26 mouse cellular contexts compared by ENCODE assay signal in the genomic region with DNA sequence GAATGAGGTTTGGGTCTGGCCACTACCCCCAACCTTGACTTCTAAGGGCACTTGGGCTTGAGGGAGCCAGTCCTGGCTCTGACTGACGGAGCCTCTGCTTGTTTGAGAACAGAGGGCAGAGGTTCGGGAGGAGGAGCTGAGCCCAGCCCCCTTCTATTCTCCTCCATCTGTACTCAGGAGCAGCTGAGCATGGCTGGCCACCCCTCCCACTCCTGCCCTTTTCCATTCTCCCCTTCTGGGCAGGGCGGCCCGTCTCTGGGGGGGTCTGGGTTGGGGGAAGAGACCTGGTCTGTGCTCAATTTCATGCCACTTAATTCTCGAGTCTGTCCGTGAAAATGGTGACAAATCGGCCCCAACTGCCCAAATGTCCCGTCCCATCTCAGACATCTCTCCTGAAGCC. TPM values are rescaled to one million over a fixed set of nuclear protein-coding genes. Genes with fewer than 3 reads are reported as not detected.
DNase-seq lines count a peak whose midpoint lies in the region; ATAC-seq and TF ChIP-seq lines count a peak whose summit lies in the region.
"Had no signal": no experiment of that assay in that cellular context is flagged by ENCODE, and none has a peak within 500 bp of the region (broad histone marks: within the 10 kb centered on the region; RNA-seq: fewer than 3 reads in every experiment).

No protein-coding gene starts in this region.

- WGBS in hindbrain, embryonic 11.5 days, result 23% methylated on average over 8 of the region's 8 CpGs
- 26% methylated on average over 8 of the region's 8 CpGs for WGBS in hindbrain, embryonic 16.5 days
- WGBS in neural tube, embryonic 15.5 days, result 9% methylated on average over 8 of the region's 8 CpGs
- WGBS in kidney, adult 2 months, result 44% methylated on average over 8 of the region's 8 CpGs

- H3K9me3 ChIP-seq in hindbrain, embryonic 11.5 days (ENCODE audit: control insufficient read depth, low read length), result no peaks in the 10 kb centered on the region
- H3K9me3 ChIP-seq in hindbrain, embryonic 16.5 days (ENCODE audit: control insufficient read depth, low read length), result no peaks in the 10 kb centered on the region
- no peaks in the 10 kb centered on the region for H3K9me3 ChIP-seq in neural tube, embryonic 15.5 days (replicated peaks)
- H3K9me3 ChIP-seq: heart, embryonic 15.5 days; limb, embryonic 13.5 days; liver, embryonic 12.5 days had no signal

- no peak for TF ChIP-seq POLR2A in kidney, adult 2 months (IDR thresholded peaks at IDR 0.05; ENCODE audit: low read depth, low read length)

- H3K9ac ChIP-seq in hindbrain, embryonic 11.5 days (ENCODE audit: low read depth, low read length), result no peak overlapping the region
- no peak overlapping the region for H3K9ac ChIP-seq in hindbrain, embryonic 16.5 days (ENCODE audit: low read depth, low read length)
- H3K9ac ChIP-seq in neural tube, embryonic 15.5 days (replicated peaks), result no peak overlapping the region
- H3K9ac ChIP-seq: forebrain, postnatal 0 days; heart, embryonic 15.5 days; limb, embryonic 13.5 days; liver, embryonic 12.5 days had no signal

- H3K4me2 ChIP-seq in hindbrain, embryonic 11.5 days (replicated peaks; ENCODE audit: low read depth, low read length), result no peak overlapping the region
- no peak overlapping the region for H3K4me2 ChIP-seq in hindbrain, embryonic 16.5 days (ENCODE audit: low read length)
- H3K4me2 ChIP-seq in neural tube, embryonic 15.5 days, result no peak overlapping the region
- H3K4me2 ChIP-seq: heart, embryonic 15.5 days; limb, embryonic 13.5 days; liver, embryonic 12.5 days had no signal

- H3K27me3 ChIP-seq in hindbrain, embryonic 11.5 days (ENCODE audit: control insufficient read depth, insufficient read depth, low read length), result peaks cover 7% of the 10 kb centered on the region
- H3K27me3 ChIP-seq in hindbrain, embryonic 16.5 days (replicated peaks; ENCODE audit: control insufficient read depth, insufficient read depth, low read length), result no peaks in the 10 kb centered on the region
- H3K27me3 ChIP-seq in neural tube, embryonic 15.5 days (replicated peaks), result peaks cover 14% of the 10 kb centered on the region; the same call in 1 of the 2 replicates
- no peaks in the 10 kb centered on the region for H3K27me3 ChIP-seq in kidney, adult 2 months (replicated peaks; ENCODE audit: control insufficient read depth, insufficient read depth, low read length)

- DNase-seq in cerebellum, postnatal 10 days, result peak; percentile 46 to 66
- DNase-seq in hindbrain, embryonic 11.5 days (ENCODE audit: low spot score), result peak; percentile 57
- peak; percentile 27 for DNase-seq in neural tube, embryonic 10.5 days (ENCODE audit: extremely low spot score, low spot score)
- no peak for DNase-seq in spleen, postnatal 10 days (ENCODE audit: low spot score in 2 of 2)
- no peak for DNase-seq in kidney, adult 2 months
- DNase-seq: adrenal gland, adult 8-10 months; cerebellum, adult 8-10 months; forebrain, postnatal 0 days; heart, postnatal 36 days; kidney, adult 18-20 months; kidney, postnatal 14 days; lung, adult 18-20 months; lung, postnatal 10 days; retina, postnatal 1 day; right cerebral cortex, postnatal 25 days; spleen, adult 18-20 months; thymus, postnatal 14 days had no signal

- H3K27ac ChIP-seq in hindbrain, embryonic 11.5 days (ENCODE audit: low read depth, low read length), result 0 out of 2 replicates have a peak overlapping the region, but pooled peaks have one; percentile 36
- H3K27ac ChIP-seq in hindbrain, embryonic 16.5 days (ENCODE audit: low read depth, low read length), result no peak overlapping the region
- no peak overlapping the region for H3K27ac ChIP-seq in neural tube, embryonic 15.5 days (replicated peaks)
- no peak overlapping the region for H3K27ac ChIP-seq in kidney, adult 2 months (ENCODE audit: insufficient read depth, low read depth, low read length)
- H3K27ac ChIP-seq: heart, embryonic 15.5 days; layer of hippocampus, adult 2 months; limb, embryonic 13.5 days; liver, embryonic 12.5 days had no signal

- H3K36me3 ChIP-seq in hindbrain, embryonic 11.5 days (ENCODE audit: control insufficient read depth, insufficient read depth, low read length), result no peaks in the 10 kb centered on the region
- no peaks in the 10 kb centered on the region for H3K36me3 ChIP-seq in hindbrain, embryonic 16.5 days (ENCODE audit: control insufficient read depth, insufficient read depth, low read length)
- no peaks in the 10 kb centered on the region for H3K36me3 ChIP-seq in neural tube, embryonic 15.5 days
- no peaks in the 10 kb centered on the region for H3K36me3 ChIP-seq in kidney, adult 2 months (ENCODE audit: control insufficient read depth, insufficient read depth, low read length)
- H3K36me3 ChIP-seq: heart, embryonic 15.5 days; limb, embryonic 13.5 days; liver, embryonic 12.5 days had no signal

- ATAC-seq in cerebellum, adult (ENCODE audit: insufficient number of reproducible peaks, low FRiP score, low TSS enrichment), result no peak
- ATAC-seq in hindbrain, embryonic 11.5 days (ENCODE audit: low FRiP score), result peak; percentile 80
- ATAC-seq in hindbrain, embryonic 16.5 days, result no peak
- no peak for ATAC-seq in neural tube, embryonic 15.5 days (ENCODE audit: low FRiP score)
- ATAC-seq: activated CD4-positive, CD25-positive, alpha-beta regulatory T cell, adult 4 months; forebrain, postnatal 0 days; inflammation-experienced regulatory T-cells, adult 6 months; liver, embryonic 12.5 days had no signal

- no peak for TF ChIP-seq CTCF in kidney, adult 2 months (conservative IDR thresholded peaks at IDR 0.05; ENCODE audit: insufficient read depth, insufficient read length, low read depth, low read length)

- H3K4me1 ChIP-seq in hindbrain, embryonic 11.5 days (replicated peaks; ENCODE audit: control insufficient read depth, insufficient read depth, low read length), result peaks cover 7% of the 10 kb centered on the region
- peaks cover 12% of the 10 kb centered on the region for H3K4me1 ChIP-seq in hindbrain, embryonic 16.5 days (ENCODE audit: control insufficient read depth, insufficient read depth, low read depth, low read length)
- H3K4me1 ChIP-seq in neural tube, embryonic 15.5 days, result peaks cover 22% of the 10 kb centered on the region
- no peaks in the 10 kb centered on the region for H3K4me1 ChIP-seq in kidney, adult 2 months (ENCODE audit: control insufficient read depth, insufficient read depth, low read length)
- H3K4me1 ChIP-seq: heart, embryonic 15.5 days; limb, embryonic 13.5 days; liver, embryonic 12.5 days had no signal

- H3K4me3 ChIP-seq in hindbrain, embryonic 11.5 days (ENCODE audit: low read depth, low read length), result no peak overlapping the region
- H3K4me3 ChIP-seq in hindbrain, embryonic 16.5 days (ENCODE audit: low read length), result no peak overlapping the region
- H3K4me3 ChIP-seq in neural tube, embryonic 15.5 days (replicated peaks), result no peak overlapping the region
- no peak overlapping the region for H3K4me3 ChIP-seq in kidney, adult 2 months (ENCODE audit: insufficient read depth, low read depth, low read length)
- H3K4me3 ChIP-seq: heart, embryonic 15.5 days; layer of hippocampus, adult 2 months; limb, embryonic 13.5 days; liver, embryonic 12.5 days had no signal

RNA-seq across cellular contexts. Expression of gene Lhx1, which starts 49.5 kb away (rescaled TPM):
- 53.3 and 57.3 TPM in 2 replicates for polyA plus RNA-seq in hindbrain, embryonic 11.5 days (2014; fragmentation: Nextera tagmentation; extraction: Ambion mirVana)
- polyA plus RNA-seq in hindbrain, embryonic 16.5 days (2015; fragmentation: Nextera tagmentation; extraction: Ambion mirVana), result 35.9 and 43.0 TPM in 2 replicates
- 30.0 and 37.6 TPM in 2 replicates for polyA plus RNA-seq in neural tube, embryonic 15.5 days (2015; fragmentation: Nextera tagmentation; extraction: Ambion mirVana)
- polyA plus RNA-seq in kidney, adult 2 months (2012; rRNA removed), result 12.8 and 16.7 TPM in 2 replicates
- polyA plus RNA-seq: activated CD4-positive, CD25-positive, alpha-beta regulatory T cell, adult 4 months; heart, embryonic 15.5 days; inflammation-experienced regulatory T-cells, adult 6 months; liver, embryonic 12.5 days had no signal

Comparison
In these comparisons a context has a peak if more than half of its experiments do, and no peak if none do; other contexts are left out.
1. DNase-seq: peak in cerebellum, postnatal 10 days (2 of 2), hindbrain, embryonic 11.5 days (single experiment) and neural tube, embryonic 10.5 days (single experiment); none in spleen, postnatal 10 days (0 of 2) and kidney, adult 2 months (single experiment).